In the genomic region with DNA sequence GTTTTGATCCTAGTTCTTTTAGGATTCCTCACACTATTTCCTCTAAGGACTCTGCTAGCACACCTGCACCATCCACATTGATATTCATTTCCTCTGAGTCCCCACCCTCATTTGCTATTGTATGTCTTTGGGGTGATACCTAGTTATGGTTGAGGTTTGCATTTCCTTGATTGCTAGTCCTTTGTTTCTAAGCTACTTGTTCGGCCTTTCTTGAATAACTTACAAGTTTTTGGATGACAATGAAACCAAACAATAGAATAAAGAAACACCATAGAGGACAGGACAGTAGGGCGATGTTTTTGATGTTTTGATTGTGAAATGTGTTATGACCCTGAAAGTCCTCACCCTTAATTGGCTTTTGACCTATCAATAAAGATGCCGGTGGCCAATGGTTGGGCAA, we compare ENCODE assay signal across 18 mouse cellular contexts.
DNase-seq lines count a peak whose midpoint lies in the region; TF ChIP-seq lines count a peak whose summit lies in the region.
"Had no signal": no experiment of that assay in that cellular context is flagged by ENCODE, and none has a peak within 500 bp of the region (broad histone marks: within the 10 kb centered on the region; RNA-seq: fewer than 3 reads in every experiment).

No protein-coding gene starts in this region.

- in situ Hi-C loops in ES-E14 (cut with MboI; ENCODE audit: low sequenced_read_pairs in 2 of 2, unreplicated experiment in 2 of 2): no loop called here

- DNase-seq in 3134 (ENCODE audit: extremely low read depth, insufficient read length, low spot score): peak; percentile 11
- peak; percentile 27 for DNase-seq in ES-E14 (ENCODE audit: low read depth, low spot score)
- DNase-seq in ZHBTc4 (ENCODE audit: low read depth, low spot score): peak; percentile 56
- DNase-seq in yolk sac, embryonic 10.5 days (ENCODE audit: low spot score): no peak
- DNase-seq in natural killer cell, adult 2 months (ENCODE audit: low spot score in 2 of 2): no peak
- DNase-seq: adrenal gland, adult 2 months; adrenal gland, postnatal 10 days; adrenal gland, postnatal 25 days; cerebellum, adult 11 months; cerebellum, adult 18-20 months; cerebellum, adult 8-10 months; cerebellum, adult 9-11 months; cerebellum, postnatal 14 days; forebrain, postnatal 0 days had no signal

- no peak overlapping the region for H3K27ac ChIP-seq in ES-E14 (ENCODE audit: insufficient read depth, low read depth, low read length, poor library complexity, severe bottlenecking)
- H3K27ac ChIP-seq: embryonic facial prominence, embryonic 10.5 days; embryonic facial prominence, embryonic 12.5 days; forebrain, embryonic 13.5 days; forebrain, embryonic 15.5 days had no signal

- H3K4me3 ChIP-seq in ES-E14 (ENCODE audit: insufficient read depth in 1 of 2, low read depth in 1 of 2, low read length in 2 of 2, poor library complexity in 1 of 2, severe bottlenecking in 1 of 2): no peak overlapping the region
- H3K4me3 ChIP-seq: embryonic facial prominence, embryonic 10.5 days; embryonic facial prominence, embryonic 12.5 days; forebrain, embryonic 13.5 days; forebrain, embryonic 15.5 days had no signal

- H3K4me1 ChIP-seq in ES-E14 (ENCODE audit: control insufficient read depth in 2 of 2, insufficient read depth in 2 of 2, low read length in 2 of 2, poor library complexity in 1 of 2): no peaks in the 10 kb centered on the region
- H3K4me1 ChIP-seq: embryonic facial prominence, embryonic 10.5 days; embryonic facial prominence, embryonic 12.5 days; forebrain, embryonic 13.5 days; forebrain, embryonic 15.5 days had no signal

- H3K9me3 ChIP-seq in ES-E14 (ENCODE audit: control insufficient read depth, insufficient read depth, low read depth, low read length): no peaks in the 10 kb centered on the region
- H3K9me3 ChIP-seq: embryonic facial prominence, embryonic 10.5 days; embryonic facial prominence, embryonic 12.5 days; forebrain, embryonic 13.5 days; forebrain, embryonic 15.5 days had no signal

- no peaks in the 10 kb centered on the region for H3K36me3 ChIP-seq in ES-E14 (ENCODE audit: control insufficient read depth, insufficient read depth, low read length, poor library complexity, severe bottlenecking)
- H3K36me3 ChIP-seq: embryonic facial prominence, embryonic 10.5 days; embryonic facial prominence, embryonic 12.5 days; forebrain, embryonic 15.5 days had no signal

- no peak overlapping the region for H3K9ac ChIP-seq in ES-E14 (ENCODE audit: insufficient read depth, low read depth, low read length, poor library complexity, severe bottlenecking)
- H3K9ac ChIP-seq: embryonic facial prominence, embryonic 12.5 days; forebrain, embryonic 13.5 days; forebrain, embryonic 15.5 days; forebrain, postnatal 0 days had no signal

TF ChIP-seq in ES-E14, 5 proteins besides CTCF, POLR2A, EP300 and RAD21:
- no peak for TF ChIP-seq ZNF384 (IDR thresholded peaks at IDR 0.05; ENCODE audit: low read depth, low read length)
- no peak for TF ChIP-seq ZC3H11A (IDR thresholded peaks at IDR 0.05; ENCODE audit: borderline replicate concordance, low read depth, low read length)
- TF ChIP-seq MAFK (IDR thresholded peaks at IDR 0.05; ENCODE audit: insufficient read depth, low read depth, low read length): no peak
- TF ChIP-seq HCFC1 (IDR thresholded peaks at IDR 0.05; ENCODE audit: borderline replicate concordance, insufficient read depth, low read length): no peak
- no peak for TF ChIP-seq CHD2 (IDR thresholded peaks at IDR 0.05; ENCODE audit: low read depth, low read length)

Comparison
In these comparisons a context has a peak if more than half of its experiments do, and no peak if none do; other contexts are left out.
1. DNase-seq: peak in 3134 (single experiment), ES-E14 (single experiment) and ZHBTc4 (single experiment); none in yolk sac, embryonic 10.5 days (single experiment) and natural killer cell, adult 2 months (0 of 2).